Mouse (Mus musculus) lung, embryonic 14.5 days (tissue): ENCODE results near the gene Efemp2. TPM values are rescaled to one million over a fixed set of nuclear protein-coding genes. Genes with fewer than 3 reads are reported as not detected.

Experiments used
- ATAC-seq: fragments of 200-750 bp; cut with Nextera tagmentation; 2 replicates; pipeline ENCODE4 v1.8.0; 2017; ENCODE audit warnings: mild to moderate bottlenecking, moderate TSS enrichment, moderate library complexity; ENCODE audit not compliant: insufficient read depth
- DNase-seq: peaks from one replicate; pipeline ENCODE4 v3.0.0-alpha.2; 2015
- H3K27ac ChIP-seq: fragments of 300-500 bp; sonication (generic); 2 replicates; pipeline ENCODE4 v1.5.1; 2014; ENCODE audit warnings: low read depth, mild to moderate bottlenecking, moderate library complexity
- H3K27me3 ChIP-seq: fragments of 300-500 bp; sonication (generic); 2 replicates; pipeline ENCODE4 v1.6.1; 2014; ENCODE audit warnings: low read length, control low read depth; ENCODE audit not compliant: insufficient read depth
- H3K36me3 ChIP-seq: fragments of 300-500 bp; sonication (generic); 2 replicates; pipeline ENCODE4 v1.6.1; 2014; ENCODE audit warnings: control low read depth; ENCODE audit not compliant: insufficient read depth
- H3K4me1 ChIP-seq: fragments of 300-500 bp; sonication (generic); 2 replicates; pipeline ENCODE4 v1.6.1; 2014; ENCODE audit warnings: antibody characterized with exemption, control low read depth; ENCODE audit not compliant: insufficient read depth
- H3K4me2 ChIP-seq: fragments of 300-500 bp; sonication (generic); 2 replicates; pipeline ENCODE4 v1.6.1; 2014; ENCODE audit warnings: mild to moderate bottlenecking
- H3K4me3 ChIP-seq: fragments of 300-500 bp; sonication (generic); 2 replicates; pipeline ENCODE4 v1.5.1; 2014; ENCODE audit warnings: low read depth, low read length
- H3K9ac ChIP-seq: fragments of 300-500 bp; sonication (generic); 2 replicates; pipeline ENCODE4 v1.6.1; 2014
- H3K9me3 ChIP-seq: fragments of 300-500 bp; sonication (generic); 2 replicates; pipeline ENCODE4 v1.6.1; 2016; ENCODE audit warnings: low read depth, low read length, control low read depth
- CTCF ChIP-seq: IDR thresholded peaks from 2 replicates; pipeline ENCODE4 v1.5.1; 2016; ENCODE audit warnings: antibody characterized with exemption, low read depth
- WGBS: fragments of 180-500 bp; shearing (Covaris S2); extraction: QIAGEN DNeasy Blood & Tissue Kit; methylation state at CpG from one replicate; pipeline ENCODE4 v1.1.7; 2014; 5-methylcytosine and 5-hydroxymethylcytosine counted together
- polyA plus RNA-seq: library from polyadenylated mRNA; unstranded; fragments of >200 nt; fragmentation: Nextera tagmentation; extraction: Ambion mirVana; gene quantifications from 2 replicates; pipeline ENCODE4 v1.2.1, GENCODE M21; 2014

The Efemp2 gene
- 178 and 192 TPM in 2 replicates for polyA plus RNA-seq

DNA sequence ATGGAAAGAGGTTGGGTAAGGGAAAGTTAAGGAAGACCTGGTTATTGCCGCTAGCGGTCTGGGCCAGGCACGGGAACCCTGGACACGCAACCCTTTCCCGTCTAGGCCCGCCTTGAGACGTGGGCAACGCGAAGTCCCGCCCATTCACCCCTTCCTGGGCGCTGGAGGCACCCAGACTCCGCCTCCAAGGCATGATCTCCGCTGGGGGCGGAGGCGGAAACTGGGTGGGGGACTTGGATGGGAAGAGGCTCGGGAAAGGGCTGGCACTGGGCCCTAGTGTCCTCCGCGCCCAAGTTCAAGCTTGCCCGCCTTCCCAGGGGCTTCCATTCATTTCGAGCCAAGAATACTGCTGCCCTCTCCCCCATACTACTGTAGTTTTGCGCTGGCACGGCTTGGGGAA, at the start of gene Efemp2:
Gene Efemp2 (plus strand): TSS at position 235 of the 400 bp plus-strand sequence.
- H3K9ac ChIP-seq, result peak within 1 kb of the TSS; percentile 76
- peaks cover 2% of the 10 kb centered on the region; the same call in 1 of the 2 replicates for H3K27me3 ChIP-seq
- ATAC-seq (peak; percentile 78), DNase-seq (peak; percentile 96)
- under 1% methylated on average over 22 of the region's 22 CpGs for WGBS
- peaks cover 9% of the 10 kb centered on the region; the same call in 1 of the 2 replicates for H3K4me1 ChIP-seq
- 0 out of 2 replicates have a peak, but pooled peaks have one; percentile 24 for TF ChIP-seq CTCF
- peak within 1 kb of the TSS; percentile 86 for H3K27ac ChIP-seq
- H3K9me3 ChIP-seq, result no peaks in the 10 kb centered on the region
- peaks cover 23% of the 10 kb centered on the region for H3K36me3 ChIP-seq
- H3K4me2 ChIP-seq, result peak within 1 kb of the TSS; percentile 88
- H3K4me3 ChIP-seq, result peak within 1 kb of the TSS; percentile 64

DNA sequence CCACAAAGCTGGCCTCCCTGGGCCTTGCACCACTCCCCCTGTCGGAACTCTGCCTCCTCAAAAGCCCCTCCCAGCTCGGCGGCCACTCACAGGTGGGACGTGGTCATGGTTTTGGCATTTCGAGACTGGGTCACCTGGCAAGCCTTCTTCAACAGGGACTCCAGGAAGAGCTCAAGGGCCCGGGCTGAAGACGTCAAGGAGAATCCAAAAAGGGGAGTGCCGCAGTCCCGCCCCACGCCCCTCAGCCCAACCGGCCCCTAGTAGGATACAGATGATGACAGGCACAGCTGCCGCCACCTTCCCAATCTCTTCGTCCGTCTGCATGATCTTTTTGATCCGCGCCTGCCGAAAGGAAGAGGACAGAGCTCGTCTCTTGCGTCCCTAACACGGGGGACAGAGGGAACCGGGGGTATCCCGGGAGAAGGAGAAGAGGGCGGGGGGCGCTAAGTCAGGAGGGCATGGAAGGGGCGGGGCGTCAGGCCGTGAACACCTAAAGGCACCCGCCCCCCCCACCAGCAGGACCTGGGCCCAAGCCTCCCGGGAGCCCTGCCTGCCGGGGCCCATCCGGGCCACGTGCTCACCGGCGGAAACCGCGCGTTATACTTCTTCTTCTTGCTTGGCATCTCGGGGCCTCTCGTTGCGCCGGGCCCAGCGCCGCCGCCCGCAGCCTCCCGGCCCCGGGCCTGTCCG, 49.5 kb upstream of the Efemp2 start:
- H3K9ac ChIP-seq, result peak overlapping the region; percentile 77
- no peaks in the 10 kb centered on the region for H3K27me3 ChIP-seq
- peak; percentile 37 for TF ChIP-seq CTCF
- 1% methylated on average over 44 of the region's 48 CpGs for WGBS
- H3K4me2 ChIP-seq, result peak overlapping the region; percentile 77
- peak overlapping the region; percentile 91 for H3K4me3 ChIP-seq
- peak; percentile 55 for ATAC-seq
- H3K27ac ChIP-seq, result peak overlapping the region; percentile 90
- peaks cover 56% of the 10 kb centered on the region for H3K36me3 ChIP-seq
- no peaks in the 10 kb centered on the region for H3K9me3 ChIP-seq
- H3K4me1 ChIP-seq, result peaks cover 16% of the 10 kb centered on the region; the same call in 1 of the 2 replicates
- DNase-seq, result peak; percentile 75

DNA sequence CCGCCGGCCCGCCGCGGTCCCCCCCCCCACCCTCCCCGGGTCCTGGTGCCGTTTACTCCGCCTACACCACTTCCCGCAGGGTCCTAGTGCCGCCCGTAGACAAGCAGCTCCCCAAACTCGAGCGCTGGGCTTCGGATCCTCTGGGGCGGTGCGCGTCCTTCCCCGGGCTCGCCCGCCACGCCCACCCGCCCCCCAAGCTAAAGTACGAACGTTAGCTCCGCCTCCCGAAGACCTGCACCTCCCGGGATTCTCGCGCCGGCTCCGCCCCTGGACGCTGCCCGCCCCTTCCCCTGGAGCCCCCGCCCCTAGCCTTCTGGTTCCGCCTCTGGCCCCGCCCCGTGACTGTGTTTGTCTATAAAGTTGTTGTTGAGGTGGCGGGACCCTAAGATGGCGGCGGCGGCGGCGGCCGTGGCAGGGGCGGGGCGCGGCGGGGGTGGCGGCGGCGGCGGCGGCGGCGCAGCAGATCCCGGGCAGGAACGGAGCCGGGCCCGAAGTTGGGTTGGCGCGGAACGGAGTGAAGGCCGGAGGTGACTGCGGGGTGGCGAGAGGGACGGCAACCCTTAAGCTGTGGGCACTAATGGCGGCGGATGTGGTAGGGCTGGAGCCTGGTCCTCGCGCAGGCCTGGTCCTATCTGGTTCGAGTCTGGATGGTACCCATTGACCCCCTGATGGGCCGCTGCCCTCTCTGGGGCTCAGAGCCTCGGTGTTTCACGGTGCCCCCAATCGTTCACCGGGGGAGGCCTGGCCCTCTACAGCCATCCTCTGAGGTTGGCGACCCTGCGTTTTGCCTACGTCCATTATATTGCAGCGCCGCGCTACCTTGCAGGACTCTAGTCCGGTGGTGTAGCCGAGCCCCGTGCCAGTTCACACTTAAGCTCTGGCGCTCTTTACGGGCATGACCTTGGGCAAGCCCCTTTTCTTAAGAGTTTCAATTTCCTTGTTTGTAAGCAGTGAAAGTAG, 48.7 kb upstream of the Efemp2 start, which contains the start of the genes Drap1 and AI837181:
Gene Drap1 (minus strand): TSS at position 198 of the 960 bp plus-strand sequence.
Gene AI837181 (plus strand): TSS at position 363 of the 960 bp plus-strand sequence.
- Histone ChIP-seq H3K4me2 (peak within 1 kb of the TSS; percentile 91), H3K9me3 (no peaks in the 10 kb centered on the region), H3K4me1 (peaks cover 16% of the 10 kb centered on the region; the same call in 1 of the 2 replicates), H3K27ac (peak within 1 kb of the TSS; percentile 90), H3K4me3 (peak within 1 kb of the TSS; percentile 91), H3K9ac (peak within 1 kb of the TSS; percentile 93), H3K36me3 (peaks cover 48% of the 10 kb centered on the region), H3K27me3 (no peaks in the 10 kb centered on the region)
- under 1% methylated on average over 85 of the region's 87 CpGs for WGBS
- no peak for TF ChIP-seq CTCF
- DNase-seq (peak; percentile 98), ATAC-seq (peak; percentile 93)

DNA sequence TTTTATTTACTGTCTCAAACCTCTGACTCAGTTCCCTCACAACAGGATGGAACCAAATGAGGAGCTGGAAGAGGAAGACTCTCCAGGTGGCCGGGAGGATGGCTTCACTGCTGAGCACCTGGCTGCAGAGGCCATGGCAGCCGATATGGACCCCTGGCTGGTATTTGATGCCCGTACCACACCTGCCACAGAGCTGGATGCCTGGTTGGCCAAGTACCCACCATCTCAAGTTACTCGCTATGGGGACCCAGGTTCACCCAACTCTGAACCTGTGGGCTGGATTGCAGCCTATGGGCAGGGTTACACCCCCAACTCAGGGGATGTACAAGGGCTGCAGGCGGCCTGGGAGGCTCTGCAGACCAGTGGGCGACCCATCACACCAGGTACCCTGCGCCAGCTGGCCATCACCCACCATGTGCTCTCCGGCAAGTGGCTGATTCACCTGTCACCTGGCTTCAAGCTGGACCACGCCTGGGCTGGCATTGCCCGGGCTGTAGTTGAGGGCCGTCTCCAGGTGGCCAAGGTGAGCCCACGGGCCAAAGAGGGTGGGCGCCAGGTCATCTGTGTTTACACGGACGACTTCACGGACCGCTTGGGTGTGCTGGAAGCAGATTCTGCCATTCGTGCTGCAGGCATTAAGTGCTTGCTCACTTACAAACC, 47.7 kb upstream of the Efemp2 start:
- Histone ChIP-seq H3K4me3 (peak overlapping the region; percentile 91), H3K9me3 (no peaks in the 10 kb centered on the region), H3K27me3 (no peaks in the 10 kb centered on the region), H3K4me2 (peak overlapping the region; percentile 91), H3K4me1 (peaks cover 16% of the 10 kb centered on the region; the same call in 1 of the 2 replicates), H3K27ac (peak overlapping the region; percentile 86; the same call in 1 of the 2 replicates), H3K9ac (peak overlapping the region; percentile 93), H3K36me3 (peaks cover 39% of the 10 kb centered on the region)
- DNase-seq (no peak), ATAC-seq (no peak)
- 84% methylated on average over 18 of the region's 18 CpGs for WGBS
- no peak for TF ChIP-seq CTCF

DNA sequence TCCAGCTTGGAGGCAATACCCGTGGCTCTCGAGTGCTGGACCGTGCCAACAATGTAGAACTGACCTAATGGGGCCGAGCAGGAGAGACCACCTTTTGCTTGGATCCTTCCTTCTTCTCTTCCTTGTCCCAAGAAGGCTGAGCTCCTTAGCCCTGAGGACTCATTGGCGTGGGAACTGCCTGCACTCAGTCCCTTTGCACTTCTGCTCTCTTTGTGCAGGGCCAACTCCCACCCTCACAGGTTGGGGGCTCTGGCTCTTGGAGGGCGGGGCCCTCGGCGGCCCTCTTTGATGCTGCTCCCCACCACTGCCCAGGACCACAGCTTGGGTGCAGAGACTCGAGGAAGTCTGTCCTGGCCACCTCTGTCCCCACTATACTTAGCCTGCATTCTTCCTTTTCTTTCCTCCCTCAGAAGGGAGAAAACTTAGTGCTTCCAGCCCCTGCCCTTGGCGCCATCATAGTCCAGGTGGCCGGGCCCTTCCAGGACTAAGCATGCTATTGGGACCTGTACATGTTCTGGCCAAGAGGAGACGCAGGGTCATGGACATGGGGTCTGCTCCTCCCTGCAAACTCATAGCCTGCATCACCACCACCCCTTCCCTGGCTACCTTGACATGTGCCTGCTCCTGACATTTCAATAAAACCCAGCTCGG, 47.0 kb upstream of the Efemp2 start:
- H3K4me3 ChIP-seq, result peak overlapping the region; percentile 91
- no peak overlapping the region for H3K9ac ChIP-seq

DNA sequence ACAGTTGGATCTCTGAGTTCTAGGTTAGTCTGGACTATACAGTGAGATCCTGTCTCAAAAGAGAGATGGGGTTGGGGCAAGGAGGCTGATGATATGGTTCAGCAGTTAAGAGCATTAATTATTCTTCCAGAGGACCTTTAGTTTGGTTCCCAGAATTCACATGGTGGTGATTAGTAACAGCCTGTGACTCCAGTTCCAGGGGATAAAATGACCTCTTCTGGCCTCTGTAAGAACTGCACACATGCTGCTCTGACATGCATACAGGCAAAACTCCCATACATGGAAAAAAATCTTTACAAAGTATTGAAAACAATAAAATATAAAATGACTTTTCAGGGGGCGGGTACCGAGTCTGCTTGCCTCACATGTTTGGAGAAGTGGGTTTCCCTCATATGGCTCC, 45.7 kb upstream of the Efemp2 start:
- H3K4me2 ChIP-seq, result no peak overlapping the region
- ATAC-seq (no peak), DNase-seq (peak; percentile 75)
- no peak overlapping the region for H3K4me3 ChIP-seq
- no peaks in the 10 kb centered on the region for H3K27me3 ChIP-seq
- TF ChIP-seq CTCF, result peak; percentile 61
- H3K9me3 ChIP-seq, result no peaks in the 10 kb centered on the region
- WGBS, result 80% methylated on average over 2 of the region's 2 CpGs
- H3K9ac ChIP-seq, result no peak overlapping the region
- peaks cover 22% of the 10 kb centered on the region for H3K36me3 ChIP-seq
- H3K27ac ChIP-seq, result no peak overlapping the region
- peaks cover 15% of the 10 kb centered on the region; the same call in 1 of the 2 replicates for H3K4me1 ChIP-seq

More for the DNA sequence above, 47.0 kb upstream of the Efemp2 start:
- DNase-seq (no peak), ATAC-seq (no peak)
- peaks cover 16% of the 10 kb centered on the region; the same call in 1 of the 2 replicates for H3K4me1 ChIP-seq
- no peaks in the 10 kb centered on the region for H3K27me3 ChIP-seq
- peak overlapping the region; percentile 91 for H3K4me2 ChIP-seq
- WGBS, result 91% methylated on average over 13 of the region's 13 CpGs
- no peak for TF ChIP-seq CTCF
- no peaks in the 10 kb centered on the region for H3K9me3 ChIP-seq
- H3K27ac ChIP-seq, result no peak overlapping the region
- peaks cover 35% of the 10 kb centered on the region for H3K36me3 ChIP-seq
